Mouse (Mus musculus) olfactory bulb, adult 2 months (tissue): ENCODE measurements around the gene Tom1l2.

Experiments
- CTCF ChIP-seq: fragments of 200-500 bp; IDR thresholded peaks from 2 replicates; pipeline ENCODE4 v1.5.1; 2012; ENCODE audit warnings: low read depth, mild to moderate bottlenecking, low read length, moderate library complexity; ENCODE audit not compliant: insufficient read depth
- POLR2A ChIP-seq: fragments of 200-500 bp; IDR thresholded peaks from 2 replicates; pipeline ENCODE4 v1.6.1; 2012; ENCODE audit warnings: mild to moderate bottlenecking, low read depth, low read length, moderate library complexity; ENCODE audit not compliant: insufficient read depth

- no peak for TF ChIP-seq POLR2A
- TF ChIP-seq CTCF = no peak
These were observed 51.0 kb downstream of the Tom1l2 start for GRCm38 (mm10) chr11:60301588-60302208.
